Mouse (Mus musculus) embryonic facial prominence, embryonic 11.5 days (tissue): ENCODE measurements around the gene Wbp2. TPM values are rescaled to one million over a fixed set of nuclear protein-coding genes. Genes with fewer than 3 reads are reported as not detected.

Source experiments
- ATAC-seq: fragments of 200-750 bp; cut with Nextera tagmentation; replicated peaks from 2 replicates; pipeline ENCODE4 v1.8.0; 2017; ENCODE audit warnings: low read depth; ENCODE audit not compliant: insufficient number of reproducible peaks, low FRiP score, low TSS enrichment
- DNase-seq: peaks from one replicate; pipeline ENCODE4 v3.0.0-alpha.2; 2015; ENCODE audit warnings: low spot score
- H3K27ac ChIP-seq: fragments of 300-500 bp; sonication (generic); replicated peaks from 2 replicates; pipeline ENCODE4 v1.5.1; 2014; ENCODE audit warnings: mild to moderate bottlenecking, low read depth, low read length, control low read depth
- H3K27me3 ChIP-seq: fragments of 300-500 bp; sonication (generic); 2 replicates; pipeline ENCODE4 v1.6.1; 2014; ENCODE audit warnings: mild to moderate bottlenecking, low read length, moderate library complexity, mixed read lengths; ENCODE audit not compliant: control insufficient read depth, insufficient read depth
- H3K36me3 ChIP-seq: fragments of 300-500 bp; sonication (generic); replicated peaks from 2 replicates; pipeline ENCODE4 v1.6.1; 2014; ENCODE audit warnings: low read depth, mild to moderate bottlenecking, low read length, moderate library complexity, mixed read lengths; ENCODE audit not compliant: control insufficient read depth, insufficient read depth
- H3K4me1 ChIP-seq: fragments of 300-500 bp; sonication (generic); 2 replicates; pipeline ENCODE4 v1.6.1; 2014; ENCODE audit warnings: low read length, mixed read lengths; ENCODE audit not compliant: control insufficient read depth, insufficient read depth
- H3K4me2 ChIP-seq: fragments of 300-500 bp; sonication (generic); 2 replicates; pipeline ENCODE4 v1.6.1; 2014; ENCODE audit warnings: low read depth, mild to moderate bottlenecking, control low read depth, low read length, moderate library complexity
- H3K4me3 ChIP-seq: fragments of 300-500 bp; sonication (generic); 2 replicates; pipeline ENCODE4 v1.5.1; 2014; ENCODE audit warnings: low read depth, low read length, control low read depth
- H3K9ac ChIP-seq: fragments of 300-500 bp; sonication (generic); replicated peaks from 2 replicates; pipeline ENCODE4 v1.6.1; 2014; ENCODE audit warnings: mild to moderate bottlenecking, control low read depth, low read length
- H3K9me3 ChIP-seq: fragments of 300-500 bp; sonication (generic); replicated peaks from 2 replicates; pipeline ENCODE4 v1.6.1; 2016; ENCODE audit warnings: mild to moderate bottlenecking, low read length, inconsistent platforms, mixed read lengths; ENCODE audit not compliant: control insufficient read depth
- WGBS: fragments of 180-500 bp; shearing (Covaris S2); extraction: QIAGEN DNeasy Blood & Tissue Kit; methylation state at CpG from one replicate; pipeline ENCODE4 v1.1.7; 2014; 5-methylcytosine and 5-hydroxymethylcytosine counted together
- polyA plus RNA-seq: library from polyadenylated mRNA; unstranded; fragments of >200 nt; fragmentation: Nextera tagmentation; extraction: Ambion mirVana; gene quantifications from 2 replicates; pipeline ENCODE4 v1.2.1, GENCODE M21; 2014

The Wbp2 gene
- polyA plus RNA-seq, 1 experiment from 2014 or later, result 47.0 TPM

GRCm38 (mm10) chr11:116083096-116083672 is 3.6 kb downstream of the Wbp2 start:
- Histone ChIP-seq H3K36me3 (no peaks in the 10 kb centered on the region; the same call in none of the 2 replicates), H3K9ac (no peak overlapping the region; the same call in 1 of the 2 replicates), H3K4me3 (no peak overlapping the region), H3K27ac (no peak overlapping the region), H3K9me3 (no peaks in the 10 kb centered on the region), H3K4me2 (no peak overlapping the region), H3K27me3 (no peaks in the 10 kb centered on the region), H3K4me1 (no peaks in the 10 kb centered on the region)
- no peak for DNase-seq
- ATAC-seq, result no peak
- WGBS, result 86% methylated on average over 14 of the region's 14 CpGs

DNA sequence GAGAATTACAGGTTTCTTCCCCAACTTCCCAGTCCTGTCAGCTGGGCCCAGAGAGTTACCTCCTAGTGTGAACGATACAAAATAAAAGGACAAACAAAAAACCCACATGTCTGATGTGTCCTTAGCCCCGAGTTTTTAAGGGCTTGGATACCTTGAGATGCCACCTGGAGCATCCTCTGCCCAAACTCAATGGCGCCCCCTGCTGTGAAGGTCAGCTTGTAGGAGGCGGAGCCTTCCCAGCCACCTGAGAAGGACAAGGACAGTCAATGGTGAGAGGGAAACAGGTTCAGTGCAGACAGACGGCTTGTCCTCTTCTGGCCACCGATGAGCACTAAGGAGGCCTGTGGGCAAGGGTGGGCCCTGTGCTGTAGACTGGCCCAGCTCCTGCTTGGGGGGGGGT is 5.7 kb downstream of the Wbp2 start:
- H3K27ac ChIP-seq, result no peak overlapping the region
- H3K9ac ChIP-seq, result no peak overlapping the region
- no peak overlapping the region for H3K4me2 ChIP-seq
- H3K27me3 ChIP-seq, result no peaks in the 10 kb centered on the region
- H3K36me3 ChIP-seq, result no peaks in the 10 kb centered on the region; the same call in none of the 2 replicates
- no peak for DNase-seq
- no peaks in the 10 kb centered on the region for H3K4me1 ChIP-seq
- H3K9me3 ChIP-seq, result no peaks in the 10 kb centered on the region
- H3K4me3 ChIP-seq, result no peak overlapping the region
- 75% methylated on average over 6 of the region's 6 CpGs for WGBS
- ATAC-seq, result no peak

GRCm38 (mm10) chr11:116079511-116079910 is 7.3 kb downstream of the Wbp2 start:
- no peak overlapping the region for H3K4me3 ChIP-seq
- no peaks in the 10 kb centered on the region for H3K9me3 ChIP-seq
- 77% methylated on average over 10 of the region's 10 CpGs for WGBS
- no peak overlapping the region for H3K4me2 ChIP-seq
- no peaks in the 10 kb centered on the region for H3K27me3 ChIP-seq
- no peaks in the 10 kb centered on the region for H3K4me1 ChIP-seq
- no peak for DNase-seq
- no peak overlapping the region for H3K27ac ChIP-seq
- no peaks in the 10 kb centered on the region; the same call in none of the 2 replicates for H3K36me3 ChIP-seq
- H3K9ac ChIP-seq, result no peak overlapping the region
- no peak for ATAC-seq

- 33% methylated on average over 10 of the region's 10 CpGs for WGBS
These were observed 8.0 kb downstream of the Wbp2 start for GRCm38 (mm10) chr11:116078676-116079320.

GRCm38 (mm10) chr11:116078221-116078620 is 8.6 kb downstream of the Wbp2 start:
- ATAC-seq (0 out of 2 replicates have a peak, but pooled peaks have one; percentile 26), DNase-seq (peak; percentile 48)
- 12% methylated on average over 16 of the region's 16 CpGs for WGBS
- no peaks in the 10 kb centered on the region for H3K9me3 ChIP-seq
- peak overlapping the region; percentile 49 for H3K4me2 ChIP-seq
- H3K27me3 ChIP-seq, result no peaks in the 10 kb centered on the region
- peak overlapping the region; percentile 15; the same call in 1 of the 2 replicates for H3K4me3 ChIP-seq
- H3K27ac ChIP-seq, result no peak overlapping the region
- H3K36me3 ChIP-seq, result no peaks in the 10 kb centered on the region; the same call in none of the 2 replicates
- H3K9ac ChIP-seq, result peak overlapping the region; percentile 32; the same call in 1 of the 2 replicates
- H3K4me1 ChIP-seq, result no peaks in the 10 kb centered on the region

More at GRCm38 (mm10) chr11:116078676-116079320, 8.0 kb downstream of the Wbp2 start:
- ATAC-seq, result no peak
- H3K9ac ChIP-seq, result no peak overlapping the region
- no peak overlapping the region for H3K4me3 ChIP-seq
- DNase-seq, result no peak
- no peaks in the 10 kb centered on the region for H3K9me3 ChIP-seq
- no peak overlapping the region for H3K27ac ChIP-seq
- H3K27me3 ChIP-seq, result no peaks in the 10 kb centered on the region
- H3K36me3 ChIP-seq, result no peaks in the 10 kb centered on the region; the same call in none of the 2 replicates
- no peak overlapping the region for H3K4me2 ChIP-seq
- no peaks in the 10 kb centered on the region for H3K4me1 ChIP-seq

- H3K4me1 ChIP-seq, result no peaks in the 10 kb centered on the region
- H3K4me3 ChIP-seq, result peak within 1 kb of the TSS; percentile 15; the same call in 1 of the 2 replicates
- WGBS, result 71% methylated on average over 22 of the region's 22 CpGs
- DNase-seq (no peak), ATAC-seq (no peak)
- H3K27me3 ChIP-seq, result no peaks in the 10 kb centered on the region
- H3K4me2 ChIP-seq, result peak within 1 kb of the TSS; percentile 49
- peak within 1 kb of the TSS; percentile 32; the same call in 1 of the 2 replicates for H3K9ac ChIP-seq
- H3K36me3 ChIP-seq, result no peaks in the 10 kb centered on the region; the same call in none of the 2 replicates
- 0 out of 2 replicates have a peak within 1 kb of the TSS, but pooled peaks have one; percentile 14 for H3K27ac ChIP-seq
- no peaks in the 10 kb centered on the region for H3K9me3 ChIP-seq
These were observed 9.2 kb downstream of the Wbp2 start, which contains the start of gene Unc13d for GRCm38 (mm10) chr11:116077446-116078204. Gene Unc13d, minus strand, starts transcription at chr11:116077961.

DNA sequence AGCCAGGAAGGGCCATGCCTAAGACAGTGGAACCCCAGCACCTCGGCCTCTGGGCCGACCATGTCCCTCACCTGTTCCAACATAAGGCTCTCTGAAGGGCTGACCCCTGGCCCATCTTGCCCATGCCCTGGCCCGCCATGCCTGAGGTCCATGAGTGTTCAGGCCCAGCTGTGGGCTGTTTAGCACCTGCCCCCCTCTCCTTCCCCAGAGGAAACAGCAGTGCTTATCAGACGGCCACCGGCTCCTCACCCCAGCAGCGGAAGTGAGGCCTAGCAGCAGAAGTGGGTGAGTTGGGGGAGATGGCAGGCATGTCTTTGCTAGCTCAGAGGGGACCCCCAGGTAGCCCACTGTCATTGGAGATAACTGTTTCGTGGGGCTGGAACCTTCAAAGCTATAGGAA is 10.0 kb downstream of the Wbp2 start:
- no peaks in the 10 kb centered on the region; the same call in none of the 2 replicates for H3K36me3 ChIP-seq
- H3K9me3 ChIP-seq, result no peaks in the 10 kb centered on the region
- H3K27me3 ChIP-seq, result no peaks in the 10 kb centered on the region
- H3K4me3 ChIP-seq, result no peak overlapping the region
- no peak overlapping the region for H3K9ac ChIP-seq
- no peak for ATAC-seq
- no peaks in the 10 kb centered on the region for H3K4me1 ChIP-seq
- no peak overlapping the region for H3K27ac ChIP-seq
- WGBS, result 84% methylated on average over 7 of the region's 7 CpGs
- H3K4me2 ChIP-seq, result no peak overlapping the region
- no peak for DNase-seq
